Mouse (Mus musculus): ENCODE measurements around the gene Khdc1c.
"Not testable (repeated sequence)": the region's sequence is repeated elsewhere in the genome, so short reads cannot be mapped to it uniquely, and the experiment has no call there.

Khdc1c gene

GRCm38 (mm10) chr1:21368031-21368430 lies at the start of gene Khdc1c:
Gene Khdc1c (plus strand): TSS chr1:21368331.
- DNase-seq = not testable (repeated sequence)

GRCm38 (mm10) chr1:21320271-21320670 lies 47.9 kb upstream of the Khdc1c start:
- DNase-seq = not testable (repeated sequence)

GRCm38 (mm10) chr1:21321656-21322055 lies 46.5 kb upstream of the Khdc1c start:
- DNase-seq = no peak

- no peak for DNase-seq
Observed at GRCm38 (mm10) chr1:21323996-21324574, 44.0 kb upstream of the Khdc1c start.

GRCm38 (mm10) chr1:21324633-21325032 lies 43.5 kb upstream of the Khdc1c start:
- no peak for DNase-seq

GRCm38 (mm10) chr1:21326733-21327132 lies 41.4 kb upstream of the Khdc1c start:
- no peak for DNase-seq

GRCm38 (mm10) chr1:21331161-21331560 lies 37.0 kb upstream of the Khdc1c start:
- not testable (repeated sequence) for DNase-seq

- DNase-seq = no peak
Observed at GRCm38 (mm10) chr1:21333222-21333973, 34.7 kb upstream of the Khdc1c start.

- no peak for DNase-seq
Observed at GRCm38 (mm10) chr1:21335836-21336235, 32.3 kb upstream of the Khdc1c start.

GRCm38 (mm10) chr1:21340745-21341144 lies 27.4 kb upstream of the Khdc1c start:
- DNase-seq = no peak

- DNase-seq = peak; percentile 44
Observed at GRCm38 (mm10) chr1:21344253-21344652, 23.9 kb upstream of the Khdc1c start.

GRCm38 (mm10) chr1:21344752-21345151 lies 23.4 kb upstream of the Khdc1c start:
- DNase-seq = not testable (repeated sequence)

- DNase-seq = no peak
Observed at GRCm38 (mm10) chr1:21349341-21349740, 18.8 kb upstream of the Khdc1c start, which contains the start of gene Khdc1a. Gene Khdc1a (plus strand): TSS chr1:21349641.

- DNase-seq = no peak
Observed at GRCm38 (mm10) chr1:21383256-21383655, 15.1 kb downstream of the Khdc1c start, which contains the start of gene Khdc1b. Gene Khdc1b (plus strand): TSS chr1:21383556.

- DNase-seq = no peak
Observed at GRCm38 (mm10) chr1:21391138-21391671, 23.1 kb downstream of the Khdc1c start.

- no peak for DNase-seq
Observed at GRCm38 (mm10) chr1:21402804-21403203, 34.7 kb downstream of the Khdc1c start.

GRCm38 (mm10) chr1:21407266-21407665 lies 39.1 kb downstream of the Khdc1c start:
- DNase-seq = no peak

GRCm38 (mm10) chr1:21411331-21412196 lies 43.4 kb downstream of the Khdc1c start:
- DNase-seq = peak; percentile 83

- no peak for DNase-seq
Observed at GRCm38 (mm10) chr1:21412197-21412555, 44.0 kb downstream of the Khdc1c start.

GRCm38 (mm10) chr1:21419370-21419769 lies 51.2 kb downstream of the Khdc1c start:
- no peak for DNase-seq

Data from right cerebral cortex, postnatal 25 days (tissue).